Mouse (Mus musculus) stomach, postnatal 0 days (tissue): ENCODE data around the gene Pappa.

ENCODE experiments used
- CTCF ChIP-seq: IDR thresholded peaks from 2 replicates; pipeline ENCODE4 v1.5.1; 2016; ENCODE audit warnings: antibody characterized with exemption, low read depth, mild to moderate bottlenecking, moderate library complexity
- EP300 ChIP-seq: optimal IDR thresholded peaks from 2 replicates; pipeline ENCODE3; 2016; ENCODE audit warnings: antibody characterized with exemption

DNA sequence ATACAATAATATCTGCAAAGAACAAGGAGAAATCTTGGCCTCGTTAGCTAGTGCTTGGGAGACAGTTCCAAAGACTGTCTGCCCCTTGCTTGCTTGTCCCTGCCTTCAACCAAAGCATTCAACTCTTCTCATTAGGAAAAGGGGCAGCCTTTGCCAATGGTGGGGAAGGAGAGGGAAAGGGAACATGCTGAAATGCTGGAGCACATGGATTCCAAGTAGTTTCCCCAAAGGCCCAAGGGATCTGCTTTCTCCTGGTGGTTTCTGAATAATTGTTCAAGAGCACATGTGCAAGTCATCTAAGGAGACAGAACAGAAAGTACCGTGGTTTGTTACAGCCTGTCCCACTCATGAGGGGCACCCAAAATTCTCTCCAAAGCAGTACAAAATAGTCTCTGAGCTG lies 146.0 kb downstream of the Pappa start:
- TF ChIP-seq CTCF (no peak), EP300 (no peak)
